Mouse (Mus musculus) forebrain, embryonic 12.5 days (tissue): ENCODE data around the gene 4930404N11Rik. TPM values are rescaled to one million over a fixed set of nuclear protein-coding genes. Genes with fewer than 3 reads are reported as not detected.

Experiments
- ATAC-seq: fragments of 200-750 bp; cut with Nextera tagmentation; 2 replicates; pipeline ENCODE4 v1.8.0; 2017; ENCODE audit warnings: moderate TSS enrichment; ENCODE audit not compliant: low FRiP score
- H3K27ac ChIP-seq: fragments of 300-500 bp; sonication (generic); 2 replicates; pipeline ENCODE4 v1.5.1; 2016; ENCODE audit warnings: mild to moderate bottlenecking
- H3K27me3 ChIP-seq: fragments of 300-500 bp; sonication (generic); 2 replicates; pipeline ENCODE4 v1.6.1; 2016; ENCODE audit warnings: mild to moderate bottlenecking
- H3K36me3 ChIP-seq: fragments of 300-500 bp; sonication (generic); replicated peaks from 2 replicates; pipeline ENCODE4 v1.6.1; 2016; ENCODE audit warnings: mild to moderate bottlenecking
- H3K4me1 ChIP-seq: fragments of 300-500 bp; sonication (generic); 2 replicates; pipeline ENCODE4 v1.6.1; 2016
- H3K4me2 ChIP-seq: fragments of 300-500 bp; sonication (generic); 2 replicates; pipeline ENCODE4 v1.6.1; 2016; ENCODE audit warnings: mild to moderate bottlenecking, moderate library complexity
- H3K4me3 ChIP-seq: fragments of 300-500 bp; sonication (generic); replicated peaks from 2 replicates; pipeline ENCODE4 v1.5.1; 2016; ENCODE audit warnings: mild to moderate bottlenecking
- H3K9ac ChIP-seq: fragments of 300-500 bp; sonication (generic); 2 replicates; pipeline ENCODE4 v1.6.1; 2016; ENCODE audit warnings: mild to moderate bottlenecking
- H3K9me3 ChIP-seq: fragments of 300-500 bp; sonication (generic); 2 replicates; pipeline ENCODE4 v1.6.1; 2016
- WGBS: fragments of 180-500 bp; shearing (Covaris S2); methylation state at CpG from one replicate; pipeline ENCODE4 v1.1.7; 2016; 5-methylcytosine and 5-hydroxymethylcytosine counted together
- polyA plus RNA-seq: library from polyadenylated mRNA; unstranded; fragments of >200 nt; fragmentation: Nextera tagmentation; extraction: Ambion mirVana; gene quantifications from 2 replicates; pipeline ENCODE4 v1.2.1, GENCODE M21; 2016

Gene 4930404N11Rik
- polyA plus RNA-seq, 1 experiment from 2014 or later, result 1.2 TPM

GRCm38 (mm10) chr10:81344421-81345161 is 21.0 kb downstream of the 4930404N11Rik start:
- H3K27ac ChIP-seq, result no peak overlapping the region
- H3K4me2 ChIP-seq, result no peak overlapping the region
- 57% methylated on average over 8 of the region's 8 CpGs for WGBS
- H3K9me3 ChIP-seq, result no peaks in the 10 kb centered on the region
- peaks cover 85% of the 10 kb centered on the region for H3K27me3 ChIP-seq
- H3K36me3 ChIP-seq, result peaks cover 26% of the 10 kb centered on the region
- no peak overlapping the region for H3K9ac ChIP-seq
- peaks cover 35% of the 10 kb centered on the region for H3K4me1 ChIP-seq
- ATAC-seq, result no peak
- H3K4me3 ChIP-seq, result no peak overlapping the region

- H3K4me2 ChIP-seq, result peak within 1 kb of the TSS; percentile 65
- H3K27ac ChIP-seq, result no peak within 1 kb of the TSS
- ATAC-seq, result no peak
- peaks cover 18% of the 10 kb centered on the region for H3K36me3 ChIP-seq
- peaks cover 26% of the 10 kb centered on the region for H3K4me1 ChIP-seq
- H3K27me3 ChIP-seq, result peaks cover 84% of the 10 kb centered on the region
- peak within 1 kb of the TSS; percentile 43 for H3K4me3 ChIP-seq
- H3K9ac ChIP-seq, result peak within 1 kb of the TSS; percentile 54
- no peaks in the 10 kb centered on the region for H3K9me3 ChIP-seq
- 5% methylated on average over 64 of the region's 67 CpGs for WGBS
These were observed 22.7 kb downstream of the 4930404N11Rik start, which contains the start of gene Gipc3 for GRCm38 (mm10) chr10:81342686-81343505. Gene Gipc3, minus strand, starts transcription at chr10:81343266.

DNA sequence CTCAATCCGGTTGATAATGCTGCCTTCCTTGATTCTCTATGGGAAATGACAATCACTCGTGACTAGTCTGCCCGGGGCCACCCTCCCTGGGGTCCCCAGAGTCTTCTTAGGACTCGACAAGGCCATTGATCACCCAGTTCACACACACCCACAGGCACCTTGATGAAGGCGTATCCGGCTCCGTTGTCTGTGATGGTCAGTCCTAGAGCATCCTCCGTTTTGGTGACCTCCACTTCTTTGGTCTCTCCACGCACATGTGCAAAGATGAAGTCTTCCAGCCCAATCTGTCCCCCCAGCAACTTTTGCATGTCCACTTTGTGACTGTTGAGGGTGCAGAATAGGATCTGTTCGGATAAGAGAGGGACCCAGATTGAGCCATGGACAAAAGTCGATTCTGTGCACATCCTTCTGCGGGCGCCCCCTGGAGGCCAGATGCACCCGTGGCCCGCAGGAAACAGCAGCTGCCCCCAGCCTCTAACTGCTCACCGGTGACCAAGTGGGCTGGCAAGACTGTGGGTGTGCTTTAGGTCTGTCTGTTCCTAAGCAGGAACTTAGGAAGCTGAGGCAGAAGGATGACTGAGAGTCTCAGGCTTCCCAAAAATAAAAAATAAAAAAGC is 24.2 kb downstream of the 4930404N11Rik start:
- Histone ChIP-seq H3K27me3 (peaks cover 78% of the 10 kb centered on the region), H3K36me3 (peaks cover 11% of the 10 kb centered on the region), H3K9ac (no peak overlapping the region), H3K27ac (no peak overlapping the region), H3K4me1 (peaks cover 13% of the 10 kb centered on the region), H3K9me3 (no peaks in the 10 kb centered on the region), H3K4me2 (no peak overlapping the region), H3K4me3 (no peak overlapping the region)
- ATAC-seq, result no peak
- 35% methylated on average over 16 of the region's 16 CpGs for WGBS

DNA sequence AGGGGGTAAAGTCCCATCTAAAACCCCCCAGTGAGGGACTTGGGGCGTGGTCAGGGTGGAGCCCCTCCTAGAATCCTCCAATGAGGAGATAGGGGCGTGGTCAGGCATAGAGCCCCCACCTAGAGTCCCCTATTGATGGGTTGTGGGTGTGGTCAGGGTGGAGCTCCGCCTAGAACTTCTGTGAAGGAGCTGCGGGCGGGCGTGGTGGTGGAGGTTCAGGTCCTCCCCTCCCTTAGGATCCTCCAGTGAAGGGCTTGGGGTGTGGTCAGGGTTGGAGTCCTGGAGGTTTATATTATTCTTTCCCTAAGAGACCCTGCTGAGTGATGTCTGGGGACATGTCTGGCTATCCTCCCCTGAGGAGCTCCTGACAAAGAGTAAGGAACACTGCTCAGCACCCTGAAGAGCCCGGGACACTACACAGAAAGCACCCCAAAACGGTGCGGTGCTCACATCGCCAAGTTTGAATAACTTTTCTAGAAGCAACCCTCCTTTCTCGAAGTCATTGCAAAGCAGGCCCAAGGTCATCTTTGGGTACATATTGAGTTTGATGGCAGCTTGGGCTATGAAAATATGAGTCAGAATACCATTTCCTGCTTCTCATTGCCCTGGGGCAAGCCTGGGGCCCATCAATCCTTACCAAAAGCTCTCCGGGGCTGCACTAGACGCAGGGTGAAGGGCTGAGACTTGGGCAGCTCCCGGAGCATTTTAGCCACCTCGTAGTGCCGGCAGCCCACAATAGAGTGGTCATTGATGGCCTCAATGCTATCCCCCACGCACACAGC is 24.9 kb downstream of the 4930404N11Rik start:
- H3K9ac ChIP-seq, result no peak overlapping the region
- peaks cover 71% of the 10 kb centered on the region for H3K27me3 ChIP-seq
- H3K4me2 ChIP-seq, result no peak overlapping the region
- WGBS, result 37% methylated on average over 17 of the region's 17 CpGs
- peaks cover 8% of the 10 kb centered on the region for H3K4me1 ChIP-seq
- no peak overlapping the region for H3K27ac ChIP-seq
- peaks cover 7% of the 10 kb centered on the region for H3K36me3 ChIP-seq
- H3K4me3 ChIP-seq, result no peak overlapping the region
- no peaks in the 10 kb centered on the region for H3K9me3 ChIP-seq
- no peak for ATAC-seq

GRCm38 (mm10) chr10:81336558-81336957 is 29.1 kb downstream of the 4930404N11Rik start:
- Histone ChIP-seq H3K9me3 (no peaks in the 10 kb centered on the region), H3K36me3 (no peaks in the 10 kb centered on the region), H3K27ac (no peak overlapping the region), H3K4me3 (no peak overlapping the region), H3K4me2 (no peak overlapping the region), H3K27me3 (peaks cover 60% of the 10 kb centered on the region), H3K9ac (no peak overlapping the region), H3K4me1 (peaks cover 3% of the 10 kb centered on the region)
- WGBS, result 94% methylated on average over 4 of the region's 4 CpGs
- ATAC-seq, result no peak

DNA sequence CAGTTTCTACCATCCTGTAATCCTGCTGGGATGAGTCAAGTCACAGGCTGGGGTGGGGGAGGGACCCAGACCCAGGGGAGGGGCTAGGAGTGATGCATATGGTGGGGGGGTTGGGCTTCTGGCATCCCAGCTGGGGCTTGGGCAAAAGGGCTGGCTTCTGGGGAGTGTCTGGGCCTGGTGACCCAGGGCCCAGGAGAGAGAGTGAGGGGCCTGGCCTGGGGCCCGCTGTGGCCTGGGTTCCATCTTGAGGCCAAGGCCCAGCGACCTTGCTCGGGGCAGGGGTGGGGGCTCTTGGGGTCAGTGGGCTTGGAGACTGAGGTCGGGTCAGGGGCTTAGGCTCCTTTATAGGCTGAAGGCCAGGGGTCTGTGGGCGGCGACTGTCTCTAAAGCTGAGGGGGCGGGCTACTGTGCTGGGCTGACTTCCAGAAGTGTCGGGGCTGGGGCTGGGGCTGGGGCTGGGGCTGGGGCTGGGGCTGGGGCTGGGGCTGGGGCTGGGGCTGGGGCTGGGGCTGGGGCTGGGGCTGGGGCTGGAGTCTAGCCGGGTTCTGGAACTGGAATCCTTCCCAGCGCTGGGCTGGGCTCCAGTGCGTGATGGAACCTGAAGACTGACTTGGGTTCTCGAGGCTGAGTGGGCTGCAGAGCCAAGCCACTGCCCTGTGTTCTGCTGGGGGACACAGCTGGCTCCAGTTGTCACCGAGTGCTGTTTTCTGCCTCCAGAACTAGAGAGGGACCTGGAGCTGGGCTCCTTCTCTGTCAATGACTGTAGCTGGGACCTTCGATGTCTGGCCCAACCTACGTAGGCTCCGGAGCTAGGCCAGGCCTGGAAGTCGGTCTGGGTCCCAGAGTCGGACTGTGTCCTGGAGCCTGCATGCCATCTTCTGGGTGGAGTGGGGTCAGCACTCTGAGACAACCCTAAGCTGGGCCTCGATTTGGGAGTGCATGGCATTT is 29.9 kb downstream of the 4930404N11Rik start:
- WGBS, result 48% methylated on average over 17 of the region's 19 CpGs
- H3K4me3 ChIP-seq, result no peak overlapping the region
- no peak overlapping the region for H3K27ac ChIP-seq
- H3K4me2 ChIP-seq, result no peak overlapping the region
- H3K9ac ChIP-seq, result no peak overlapping the region
- H3K9me3 ChIP-seq, result no peaks in the 10 kb centered on the region
- no peaks in the 10 kb centered on the region for H3K36me3 ChIP-seq
- no peak for ATAC-seq
- peaks cover 52% of the 10 kb centered on the region for H3K27me3 ChIP-seq
- H3K4me1 ChIP-seq, result peaks cover 3% of the 10 kb centered on the region

- 61% methylated on average over 11 of the region's 11 CpGs for WGBS
- Histone ChIP-seq H3K4me3 (no peak overlapping the region), H3K27me3 (peaks cover 45% of the 10 kb centered on the region), H3K9ac (no peak overlapping the region), H3K4me1 (peaks cover 3% of the 10 kb centered on the region), H3K36me3 (no peaks in the 10 kb centered on the region), H3K27ac (no peak overlapping the region), H3K4me2 (no peak overlapping the region), H3K9me3 (no peaks in the 10 kb centered on the region)
- ATAC-seq, result no peak
These were observed 31.3 kb downstream of the 4930404N11Rik start for GRCm38 (mm10) chr10:81334324-81334723.

DNA sequence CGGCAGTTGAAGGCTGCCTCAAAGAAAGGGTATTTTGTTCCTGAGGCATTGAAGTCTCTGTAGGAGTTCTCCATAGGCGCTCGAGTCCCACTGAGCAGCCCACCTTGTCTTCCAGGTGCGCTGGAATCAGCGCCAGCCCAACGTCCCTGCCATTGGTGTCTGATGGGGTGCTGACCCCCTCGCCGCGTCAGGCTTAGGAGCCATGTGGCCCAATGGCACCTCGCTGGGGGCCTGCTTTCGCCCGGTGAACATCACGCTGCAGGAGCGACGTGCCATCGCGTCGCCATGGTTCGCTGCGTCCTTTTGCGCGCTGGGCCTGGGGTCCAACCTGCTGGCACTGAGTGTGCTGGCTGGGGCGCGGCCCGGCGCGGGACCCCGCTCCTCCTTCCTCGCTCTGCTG is 33.3 kb downstream of the 4930404N11Rik start:
- WGBS, result 18% methylated on average over 29 of the region's 29 CpGs
- Histone ChIP-seq H3K4me1 (peaks cover 3% of the 10 kb centered on the region), H3K4me3 (no peak overlapping the region), H3K4me2 (peak overlapping the region; percentile 17; the same call in 1 of the 2 replicates), H3K9ac (no peak overlapping the region), H3K9me3 (no peaks in the 10 kb centered on the region), H3K36me3 (peaks cover 4% of the 10 kb centered on the region), H3K27ac (no peak overlapping the region), H3K27me3 (peaks cover 31% of the 10 kb centered on the region)
- ATAC-seq, result no peak

- Histone ChIP-seq H3K27me3 (peaks cover 31% of the 10 kb centered on the region), H3K9me3 (no peaks in the 10 kb centered on the region), H3K4me2 (no peak overlapping the region), H3K4me1 (peaks cover 3% of the 10 kb centered on the region; the same call in 1 of the 2 replicates), H3K4me3 (no peak overlapping the region), H3K27ac (no peak overlapping the region), H3K36me3 (peaks cover 27% of the 10 kb centered on the region), H3K9ac (no peak overlapping the region)
- 75% methylated on average over 4 of the region's 4 CpGs for WGBS
- ATAC-seq, result no peak
These were observed 35.6 kb downstream of the 4930404N11Rik start for GRCm38 (mm10) chr10:81330007-81330406.

- peaks cover 3% of the 10 kb centered on the region; the same call in 1 of the 2 replicates for H3K4me1 ChIP-seq
- no peak overlapping the region for H3K4me2 ChIP-seq
- no peak for ATAC-seq
- peak overlapping the region; percentile 21; the same call in 1 of the 2 replicates for H3K9ac ChIP-seq
- H3K4me3 ChIP-seq, result no peak overlapping the region
- H3K27me3 ChIP-seq, result peaks cover 25% of the 10 kb centered on the region
- no peak overlapping the region for H3K27ac ChIP-seq
- WGBS, result 80% methylated on average over 10 of the region's 10 CpGs
- peaks cover 33% of the 10 kb centered on the region for H3K36me3 ChIP-seq
- no peaks in the 10 kb centered on the region for H3K9me3 ChIP-seq
These were observed 36.2 kb downstream of the 4930404N11Rik start for GRCm38 (mm10) chr10:81329194-81329975.
